Mouse (Mus musculus) kidney, postnatal 0 days (tissue): ENCODE measurements around the gene Ankrd13d. TPM values are rescaled to one million over a fixed set of nuclear protein-coding genes. Genes with fewer than 3 reads are reported as not detected.
A peak's percentile ranks its signal among the peaks of the same experiment; 100 is the strongest.

Experiments
- ATAC-seq: fragments of 200-750 bp; cut with Nextera tagmentation; replicated peaks from 2 replicates; pipeline ENCODE4 v1.8.0; 2017; ENCODE audit warnings: low read depth, moderate number of reproducible peaks, moderate TSS enrichment, moderate library complexity; ENCODE audit not compliant: low FRiP score
- DNase-seq: peaks from one replicate; pipeline ENCODE4 v3.0.0-alpha.2; 2016; ENCODE audit warnings: low spot score
- H3K27ac ChIP-seq: fragments of 300-500 bp; sonication (generic); 2 replicates; pipeline ENCODE4 v1.5.1; 2014; ENCODE audit warnings: mild to moderate bottlenecking
- H3K27me3 ChIP-seq: fragments of 300-500 bp; sonication (generic); 2 replicates; pipeline ENCODE4 v1.6.1; 2014; ENCODE audit warnings: low read length, mixed read lengths; ENCODE audit not compliant: insufficient read depth
- H3K36me3 ChIP-seq: fragments of 300-500 bp; sonication (generic); 2 replicates; pipeline ENCODE4 v1.6.1; 2014; ENCODE audit warnings: low read length, mixed read lengths; ENCODE audit not compliant: insufficient read depth
- H3K4me1 ChIP-seq: fragments of 300-500 bp; sonication (generic); replicated peaks from 2 replicates; pipeline ENCODE4 v1.6.1; 2014; ENCODE audit warnings: antibody characterized with exemption, low read length, mixed read lengths; ENCODE audit not compliant: insufficient read depth
- H3K4me2 ChIP-seq: fragments of 300-500 bp; sonication (generic); 2 replicates; pipeline ENCODE4 v1.6.1; 2014; ENCODE audit warnings: mild to moderate bottlenecking, low read length, moderate library complexity, mixed read lengths
- H3K4me3 ChIP-seq: fragments of 300-500 bp; sonication (generic); replicated peaks from 2 replicates; pipeline ENCODE4 v1.5.1; 2014; ENCODE audit warnings: low read depth, low read length
- H3K9ac ChIP-seq: fragments of 300-500 bp; sonication (generic); 2 replicates; pipeline ENCODE4 v1.6.1; 2014; ENCODE audit warnings: low read depth, low read length
- H3K9me3 ChIP-seq: fragments of 300-500 bp; sonication (generic); replicated peaks from 2 replicates; pipeline ENCODE4 v1.6.1; 2016; ENCODE audit warnings: low read length, inconsistent platforms, mixed read lengths
- CTCF ChIP-seq: IDR thresholded peaks from 2 replicates; pipeline ENCODE4 v1.5.1; 2016; ENCODE audit warnings: antibody characterized with exemption, low read depth, mild to moderate bottlenecking, moderate library complexity
- WGBS: fragments of 180-500 bp; shearing (Covaris S2); extraction: QIAGEN DNeasy Blood & Tissue Kit; methylation state at CpG from one replicate; pipeline ENCODE4 v1.1.7; 2014; 5-methylcytosine and 5-hydroxymethylcytosine counted together
- microRNA-seq: library from miRNA; unstranded; fragments of <30 nt; microRNA quantifications from one replicate; pipeline ENCODE4, GENCODE M21; 2016
- polyA plus RNA-seq: library from polyadenylated mRNA; unstranded; fragments of >200 nt; fragmentation: Nextera tagmentation; extraction: Ambion mirVana; gene quantifications from 2 replicates; pipeline ENCODE4 v1.2.1, GENCODE M21; 2015

The Ankrd13d gene
- polyA plus RNA-seq, 1 experiment from 2014 or later: 3.9 TPM

DNA sequence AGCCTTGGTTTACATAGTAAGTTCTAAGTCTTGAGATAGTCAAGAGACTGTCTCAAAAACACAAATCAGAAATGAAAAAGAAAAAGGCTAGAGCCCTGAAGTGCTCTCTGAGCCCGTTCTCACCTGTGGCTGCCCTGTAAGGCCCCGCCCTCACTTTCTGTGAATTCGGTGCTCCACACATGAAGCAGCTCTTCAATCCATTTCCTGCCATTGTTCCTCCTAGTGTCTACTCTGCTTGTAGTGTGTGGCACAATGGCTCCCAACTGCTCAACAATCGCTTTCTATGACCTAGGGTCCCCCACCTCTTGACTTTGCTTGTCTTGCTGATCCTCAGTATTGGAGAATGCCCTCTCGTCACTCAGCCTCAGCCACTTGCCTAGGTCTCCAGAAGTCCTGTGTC is 55.5 kb downstream of the Ankrd13d start:
- no peaks in the 10 kb centered on the region for H3K9me3 ChIP-seq
- WGBS: 68% methylated on average over 5 of the region's 5 CpGs
- TF ChIP-seq CTCF: no peak
- DNase-seq: no peak
- no peak overlapping the region for H3K4me3 ChIP-seq
- no peak overlapping the region for H3K27ac ChIP-seq
- H3K4me2 ChIP-seq: no peak overlapping the region
- ATAC-seq: no peak
- H3K9ac ChIP-seq: no peak overlapping the region
- H3K27me3 ChIP-seq: no peaks in the 10 kb centered on the region
- peaks cover 21% of the 10 kb centered on the region for H3K4me1 ChIP-seq
- no peaks in the 10 kb centered on the region for H3K36me3 ChIP-seq

DNA sequence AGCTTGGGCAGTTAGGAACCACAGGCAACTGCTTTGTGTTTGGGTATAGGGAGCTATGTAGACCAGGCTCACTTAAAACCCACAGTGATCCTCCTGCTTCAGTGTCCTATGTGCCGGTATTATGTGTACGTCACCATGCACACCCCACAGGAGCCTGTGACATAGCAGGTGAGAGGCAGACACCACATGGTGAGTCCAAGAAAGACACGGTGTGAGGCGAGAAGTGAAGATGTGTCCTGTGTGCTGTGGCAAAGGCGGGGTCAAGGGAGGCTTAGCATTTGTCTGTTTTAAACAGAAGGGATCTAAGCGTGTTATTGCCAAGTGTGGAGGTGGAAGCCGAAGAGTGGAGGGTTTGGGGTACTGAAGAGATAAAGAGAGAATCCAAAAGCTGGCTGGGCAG is 56.2 kb downstream of the Ankrd13d start:
- DNase-seq: no peak
- no peak for TF ChIP-seq CTCF
- no peak overlapping the region for H3K4me2 ChIP-seq
- H3K9ac ChIP-seq: no peak overlapping the region
- H3K27ac ChIP-seq: no peak overlapping the region
- H3K27me3 ChIP-seq: no peaks in the 10 kb centered on the region
- H3K4me3 ChIP-seq: no peak overlapping the region
- no peaks in the 10 kb centered on the region for H3K9me3 ChIP-seq
- no peaks in the 10 kb centered on the region for H3K36me3 ChIP-seq
- no peak for ATAC-seq
- WGBS: 88% methylated on average over 7 of the region's 7 CpGs
- peaks cover 27% of the 10 kb centered on the region for H3K4me1 ChIP-seq

- 22% methylated on average over 11 of the region's 11 CpGs for WGBS
- Histone ChIP-seq H3K9me3 (no peaks in the 10 kb centered on the region), H3K9ac (no peak overlapping the region), H3K4me1 (peaks cover 31% of the 10 kb centered on the region), H3K27me3 (no peaks in the 10 kb centered on the region), H3K4me2 (0 out of 2 replicates have a peak overlapping the region, but pooled peaks have one; percentile 9), H3K27ac (peak overlapping the region; percentile 64; the same call in 1 of the 2 replicates), H3K4me3 (no peak overlapping the region), H3K36me3 (no peaks in the 10 kb centered on the region)
- TF ChIP-seq CTCF: no peak
- DNase-seq: peak; percentile 46
- ATAC-seq: peak; percentile 77; the same call in 1 of the 2 replicates
Observed at GRCm38 (mm10) chr19:4222165-4222564, 60.8 kb downstream of the Ankrd13d start.

DNA sequence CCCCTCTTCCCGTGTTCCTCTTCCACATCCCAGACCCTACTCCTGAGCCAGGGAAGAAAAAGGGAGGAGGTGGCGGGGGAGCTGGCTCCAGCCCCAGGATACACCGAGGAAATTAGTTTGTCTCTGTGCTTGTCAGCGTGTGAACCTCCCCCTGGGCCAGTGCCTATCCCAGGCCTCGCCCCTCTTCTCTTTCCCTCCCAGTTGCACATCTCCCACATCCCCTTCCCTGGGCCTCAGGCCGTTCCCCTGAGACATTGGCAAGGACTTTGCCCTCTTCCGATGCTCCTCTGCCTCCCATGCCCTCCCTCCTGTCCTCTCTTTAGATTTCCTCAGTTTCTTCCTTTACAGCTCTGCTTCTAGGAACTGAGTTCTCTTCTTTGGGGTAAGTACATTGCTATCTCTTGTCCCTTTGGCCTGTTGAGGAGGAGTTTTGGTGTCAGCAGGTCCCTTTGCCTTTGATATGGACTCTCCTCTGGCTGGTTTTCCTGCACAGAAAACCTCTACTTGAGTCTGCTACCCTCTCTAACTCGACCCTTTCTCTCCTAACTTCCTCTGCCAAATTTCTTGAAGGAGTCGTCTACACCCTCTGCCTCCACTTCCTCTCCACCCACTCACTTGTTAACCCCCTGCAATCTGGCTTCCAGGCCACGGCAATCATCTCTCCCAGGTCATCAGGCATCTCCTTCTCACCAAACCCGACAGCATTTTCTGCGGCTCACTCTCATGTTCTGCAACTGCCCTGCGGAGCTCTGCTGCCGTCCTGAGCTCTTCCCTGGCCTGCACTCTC is 61.8 kb downstream of the Ankrd13d start:
- TF ChIP-seq CTCF: no peak
- Histone ChIP-seq H3K27ac (peak overlapping the region; percentile 64), H3K9ac (0 out of 2 replicates have a peak overlapping the region, but pooled peaks have one; percentile 31), H3K9me3 (no peaks in the 10 kb centered on the region), H3K4me1 (peaks cover 39% of the 10 kb centered on the region), H3K36me3 (no peaks in the 10 kb centered on the region), H3K4me3 (no peak overlapping the region), H3K4me2 (peak overlapping the region; percentile 30), H3K27me3 (no peaks in the 10 kb centered on the region)
- no peak for ATAC-seq
- WGBS: 13% methylated on average over 14 of the region's 14 CpGs
- DNase-seq: peak; percentile 75

- H3K4me1 ChIP-seq: peaks cover 40% of the 10 kb centered on the region
Observed at GRCm38 (mm10) chr19:4220416-4220815, 62.5 kb downstream of the Ankrd13d start.

More at GRCm38 (mm10) chr19:4220416-4220815, 62.5 kb downstream of the Ankrd13d start:
- H3K36me3 ChIP-seq: no peaks in the 10 kb centered on the region
- no peaks in the 10 kb centered on the region for H3K9me3 ChIP-seq
- no peaks in the 10 kb centered on the region for H3K27me3 ChIP-seq
- WGBS: 48% methylated on average over 4 of the region's 4 CpGs
- peak overlapping the region; percentile 31 for H3K27ac ChIP-seq
- TF ChIP-seq CTCF: no peak
- DNase-seq (no peak), ATAC-seq (no peak)
- peak overlapping the region; percentile 30; the same call in 1 of the 2 replicates for H3K4me2 ChIP-seq
- H3K9ac ChIP-seq: no peak overlapping the region; the same call in 1 of the 2 replicates
- H3K4me3 ChIP-seq: no peak overlapping the region

Small RNA genes lying within 50 kb of the gene (microRNA-seq; reads per million reads assigned to microRNA genes)
- gene Mir6985: 0.60 reads per million

Other genes with a start within 250 kb of the Ankrd13d start
- gene Gstp1, start 245.2 kb downstream of the Ankrd13d start, polyA plus RNA-seq: 441 and 464 TPM in 2 replicates
- 3.1 and 4.4 TPM in 2 replicates for gene Gstp2, start 237.1 kb downstream of the Ankrd13d start, polyA plus RNA-seq
- gene Gstp3, start 223.6 kb downstream of the Ankrd13d start, polyA plus RNA-seq: not detected in 2 replicates
- gene Cabp2, start 201.6 kb downstream of the Ankrd13d start, polyA plus RNA-seq: 2.2 and 2.4 TPM in 2 replicates
- 107 TPM in 2 replicates for gene Cdk2ap2, start 186.0 kb downstream of the Ankrd13d start, polyA plus RNA-seq
- 12.2 and 13.9 TPM in 2 replicates for gene Pitpnm1, start 183.1 kb downstream of the Ankrd13d start, polyA plus RNA-seq
- 83.2 and 84.2 TPM in 2 replicates for gene Aip, start 157.3 kb downstream of the Ankrd13d start, polyA plus RNA-seq
- gene Gpr152, start 143.3 kb downstream of the Ankrd13d start, polyA plus RNA-seq: 0.03 TPM in 1 of 2 replicates, not detected in the other
- gene Cabp4, start 139.1 kb downstream of the Ankrd13d start, polyA plus RNA-seq: 0.08 and 0.13 TPM in 2 replicates
- 161 and 164 TPM in 2 replicates for gene Coro1b, start 134.5 kb downstream of the Ankrd13d start, polyA plus RNA-seq
- 0.82 and 0.91 TPM in 2 replicates for gene Ptprcap, start 129.5 kb downstream of the Ankrd13d start, polyA plus RNA-seq
- gene Rps6kb2, start 119.8 kb downstream of the Ankrd13d start, polyA plus RNA-seq: 42.4 and 49.0 TPM in 2 replicates
- 2.7 and 3.3 TPM in 2 replicates for gene Carns1, start 107.7 kb downstream of the Ankrd13d start, polyA plus RNA-seq
- gene Tbc1d10c, start 91.9 kb downstream of the Ankrd13d start, polyA plus RNA-seq: 3.5 and 3.9 TPM in 2 replicates
- gene Ppp1ca, start 91.1 kb downstream of the Ankrd13d start, polyA plus RNA-seq: 804 and 864 TPM in 2 replicates
- 22.8 and 25.7 TPM in 2 replicates for gene Rad9a, start 81.5 kb downstream of the Ankrd13d start, polyA plus RNA-seq
- 6.5 and 6.7 TPM in 2 replicates for gene Clcf1, start 68.9 kb downstream of the Ankrd13d start, polyA plus RNA-seq
- gene AC109138.7, start 68.8 kb downstream of the Ankrd13d start, polyA plus RNA-seq: not detected in 2 replicates
- gene Pold4, start 51.2 kb downstream of the Ankrd13d start, polyA plus RNA-seq: 40.9 and 43.6 TPM in 2 replicates
- 15.6 and 18.8 TPM in 2 replicates for gene Ssh3, start 14.0 kb downstream of the Ankrd13d start, polyA plus RNA-seq
- gene Grk2, start 23.1 kb upstream of the Ankrd13d start, polyA plus RNA-seq: 12.8 and 14.4 TPM in 2 replicates
- gene Kdm2a, start 115.1 kb upstream of the Ankrd13d start, polyA plus RNA-seq: 30.0 and 32.8 TPM in 2 replicates
- 49.3 and 49.7 TPM in 2 replicates for gene Rhod, start 156.3 kb upstream of the Ankrd13d start, polyA plus RNA-seq
- 1.5 and 1.8 TPM in 2 replicates for gene Syt12, start 194.3 kb upstream of the Ankrd13d start, polyA plus RNA-seq
- gene 2010003K11Rik, start 215.4 kb upstream of the Ankrd13d start, polyA plus RNA-seq: 0.57 and 0.61 TPM in 2 replicates
- gene Pcx, start 227.3 kb upstream of the Ankrd13d start, polyA plus RNA-seq: 57.6 and 66.9 TPM in 2 replicates